Mouse (Mus musculus): Measurements from ENCODE around the gene Zic5. TPM values are rescaled to one million over a fixed set of nuclear protein-coding genes. Genes with fewer than 3 reads are reported as not detected.
"Not testable (repeated sequence)": the region's sequence is repeated elsewhere in the genome, so short reads cannot be mapped to it uniquely, and the experiment has no call there.

Gene Zic5
- polyA plus RNA-seq, 1 experiment from 2014 or later, result 11.6 TPM

- peak overlapping the region; percentile 50 for H3K4me2 ChIP-seq (replicated peaks)
- peaks cover 80% of the 10 kb centered on the region for H3K27me3 ChIP-seq (ENCODE audit: control insufficient read depth, insufficient read depth, low read length)
- H3K4me3 ChIP-seq (replicated peaks; ENCODE audit: low read length), result peak overlapping the region; percentile 14; the same call in 1 of the 2 replicates
- H3K4me1 ChIP-seq (replicated peaks; ENCODE audit: control insufficient read depth, insufficient read depth, low read length), result peaks cover 7% of the 10 kb centered on the region; the same call in 1 of the 2 replicates
- H3K9me3 ChIP-seq (ENCODE audit: control insufficient read depth, low read length), result no peaks in the 10 kb centered on the region
- H3K36me3 ChIP-seq (replicated peaks; ENCODE audit: control insufficient read depth, insufficient read depth), result no peaks in the 10 kb centered on the region
- 3% methylated on average over 28 of the region's 28 CpGs for WGBS
- ATAC-seq (ENCODE audit: low FRiP score) (no peak), DNase-seq (ENCODE audit: low spot score) (peak; percentile 41)
- peak overlapping the region; percentile 74 for H3K27ac ChIP-seq
- H3K9ac ChIP-seq, result peak overlapping the region; percentile 49
Observed at GRCm38 (mm10) chr14:122468971-122469755, 3.7 kb upstream of the Zic5 start.

- Histone ChIP-seq H3K9me3 (ENCODE audit: control insufficient read depth, low read length) (no peaks in the 10 kb centered on the region), H3K4me3 (replicated peaks; ENCODE audit: low read length) (0 out of 2 replicates have a peak overlapping the region, but pooled peaks have one; percentile 2), H3K36me3 (replicated peaks; ENCODE audit: control insufficient read depth, insufficient read depth) (no peaks in the 10 kb centered on the region), H3K4me1 (replicated peaks; ENCODE audit: control insufficient read depth, insufficient read depth, low read length) (peaks cover 12% of the 10 kb centered on the region; the same call in 1 of the 2 replicates), H3K27ac (peak overlapping the region; percentile 74), H3K27me3 (ENCODE audit: control insufficient read depth, insufficient read depth, low read length) (peaks cover 83% of the 10 kb centered on the region), H3K9ac (peak overlapping the region; percentile 49), H3K4me2 (replicated peaks) (peak overlapping the region; percentile 50)
- WGBS, result 9% methylated on average over 23 of the region's 23 CpGs
- DNase-seq (ENCODE audit: low spot score) (peak; percentile 38), ATAC-seq (ENCODE audit: low FRiP score) (no peak)
Observed at GRCm38 (mm10) chr14:122467926-122468841, 2.7 kb upstream of the Zic5 start.

DNA sequence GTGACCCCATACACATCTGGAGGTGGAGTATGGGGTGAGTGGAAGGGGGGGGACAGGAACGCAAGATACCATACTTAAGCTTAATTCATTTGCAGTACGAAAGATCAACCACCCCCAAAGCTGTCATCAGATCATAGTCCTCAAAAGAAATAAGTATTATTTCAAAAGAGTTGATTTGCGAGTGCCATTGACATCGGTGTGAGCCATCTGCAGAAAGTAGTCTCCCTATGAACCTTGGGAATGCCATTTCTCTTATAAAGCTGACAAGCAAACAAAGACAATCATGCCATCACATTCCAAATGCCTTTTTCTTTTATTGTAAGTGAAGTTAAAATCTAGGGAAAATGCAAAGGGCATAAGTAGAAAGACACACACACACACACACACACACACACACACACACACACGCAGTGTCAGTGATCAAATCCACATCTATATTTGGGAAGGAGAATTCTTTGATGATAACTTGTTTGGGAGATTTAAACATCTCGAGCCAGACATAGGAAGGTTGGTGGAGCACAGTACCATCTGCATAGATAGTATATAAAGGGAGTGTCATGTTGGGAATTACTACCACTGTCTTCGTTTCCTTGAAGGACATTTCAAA lies 1.4 kb upstream of the Zic5 start:
- Histone ChIP-seq H3K27me3 (ENCODE audit: control insufficient read depth, insufficient read depth, low read length) (peaks cover 92% of the 10 kb centered on the region), H3K4me2 (replicated peaks) (peak overlapping the region; percentile 64), H3K27ac (no peak overlapping the region), H3K9me3 (ENCODE audit: control insufficient read depth, low read length) (no peaks in the 10 kb centered on the region), H3K9ac (no peak overlapping the region), H3K4me3 (replicated peaks; ENCODE audit: low read length) (no peak overlapping the region), H3K4me1 (replicated peaks; ENCODE audit: control insufficient read depth, insufficient read depth, low read length) (peaks cover 12% of the 10 kb centered on the region; the same call in 1 of the 2 replicates), H3K36me3 (replicated peaks; ENCODE audit: control insufficient read depth, insufficient read depth) (no peaks in the 10 kb centered on the region)
- ATAC-seq (ENCODE audit: low FRiP score), result no peak
- DNase-seq (ENCODE audit: low spot score), result no peak
- WGBS, result 38% methylated on average over 7 of the region's 7 CpGs

- Histone ChIP-seq H3K4me2 (replicated peaks) (peak overlapping the region; percentile 64), H3K9me3 (ENCODE audit: control insufficient read depth, low read length) (no peaks in the 10 kb centered on the region), H3K4me1 (replicated peaks; ENCODE audit: control insufficient read depth, insufficient read depth, low read length) (peaks cover 12% of the 10 kb centered on the region; the same call in 1 of the 2 replicates), H3K27me3 (ENCODE audit: control insufficient read depth, insufficient read depth, low read length) (peaks cover 92% of the 10 kb centered on the region), H3K9ac (no peak overlapping the region), H3K36me3 (replicated peaks; ENCODE audit: control insufficient read depth, insufficient read depth) (no peaks in the 10 kb centered on the region), H3K4me3 (replicated peaks; ENCODE audit: low read length) (peak overlapping the region; percentile 48), H3K27ac (peak overlapping the region; percentile 26; the same call in 1 of the 2 replicates)
- ATAC-seq (ENCODE audit: low FRiP score), result no peak; the same call in 1 of the 2 replicates
- no peak for DNase-seq (ENCODE audit: low spot score)
- 23% methylated on average over 13 of the region's 13 CpGs for WGBS
Observed at GRCm38 (mm10) chr14:122465931-122466490, 534 bp upstream of the Zic5 start.

DNA sequence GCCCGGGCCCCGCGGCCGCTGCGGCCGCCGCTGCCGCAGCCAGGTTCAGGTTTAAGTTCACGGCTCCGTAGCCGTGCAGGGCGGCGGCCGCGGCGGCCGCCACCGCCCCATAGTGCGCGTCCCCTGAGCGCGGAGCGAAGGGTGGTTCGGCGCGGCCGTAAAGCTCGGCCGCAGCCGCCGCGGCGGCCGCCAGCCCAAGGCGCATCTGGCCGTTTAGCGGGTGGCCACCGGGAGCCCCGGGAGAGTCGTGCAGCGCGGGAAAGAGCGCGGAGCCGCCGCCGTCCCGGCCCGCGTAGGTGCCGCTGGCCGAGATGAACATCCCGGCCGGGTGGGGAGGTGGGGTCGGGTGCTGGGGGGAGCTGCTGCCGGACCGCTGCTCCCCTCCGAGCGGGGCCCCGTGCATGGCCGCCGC lies 1.1 kb downstream of the Zic5 start:
- Histone ChIP-seq H3K4me2 (replicated peaks) (peak overlapping the region; percentile 64), H3K27ac (peak overlapping the region; percentile 90), H3K27me3 (ENCODE audit: control insufficient read depth, insufficient read depth, low read length) (peaks cover 88% of the 10 kb centered on the region), H3K36me3 (replicated peaks; ENCODE audit: control insufficient read depth, insufficient read depth) (no peaks in the 10 kb centered on the region), H3K4me1 (replicated peaks; ENCODE audit: control insufficient read depth, insufficient read depth, low read length) (peaks cover 12% of the 10 kb centered on the region; the same call in 1 of the 2 replicates), H3K9me3 (ENCODE audit: control insufficient read depth, low read length) (no peaks in the 10 kb centered on the region), H3K9ac (peak overlapping the region; percentile 74), H3K4me3 (replicated peaks; ENCODE audit: low read length) (peak overlapping the region; percentile 48)
- under 1% methylated on average over 41 of the region's 62 CpGs for WGBS
- peak; percentile 13 for ATAC-seq (ENCODE audit: low FRiP score)
- DNase-seq (ENCODE audit: low spot score), result no peak

- ATAC-seq (ENCODE audit: low FRiP score) (peak; percentile 18; the same call in 1 of the 2 replicates), DNase-seq (ENCODE audit: low spot score) (peak; percentile 30)
- Histone ChIP-seq H3K27ac (peak overlapping the region; percentile 90), H3K4me3 (replicated peaks; ENCODE audit: low read length) (peak overlapping the region; percentile 48), H3K9ac (peak overlapping the region; percentile 74), H3K4me1 (replicated peaks; ENCODE audit: control insufficient read depth, insufficient read depth, low read length) (peaks cover 12% of the 10 kb centered on the region; the same call in 1 of the 2 replicates), H3K4me2 (replicated peaks) (peak overlapping the region; percentile 64), H3K27me3 (ENCODE audit: control insufficient read depth, insufficient read depth, low read length) (peaks cover 82% of the 10 kb centered on the region)
- H3K9me3 ChIP-seq (ENCODE audit: control insufficient read depth, low read length); H3K36me3 ChIP-seq (replicated peaks; ENCODE audit: control insufficient read depth, insufficient read depth): not testable (repeated sequence)
- under 1% methylated on average over 42 of the region's 58 CpGs for WGBS
Observed at GRCm38 (mm10) chr14:122463734-122464341, 1.6 kb downstream of the Zic5 start.

DNA sequence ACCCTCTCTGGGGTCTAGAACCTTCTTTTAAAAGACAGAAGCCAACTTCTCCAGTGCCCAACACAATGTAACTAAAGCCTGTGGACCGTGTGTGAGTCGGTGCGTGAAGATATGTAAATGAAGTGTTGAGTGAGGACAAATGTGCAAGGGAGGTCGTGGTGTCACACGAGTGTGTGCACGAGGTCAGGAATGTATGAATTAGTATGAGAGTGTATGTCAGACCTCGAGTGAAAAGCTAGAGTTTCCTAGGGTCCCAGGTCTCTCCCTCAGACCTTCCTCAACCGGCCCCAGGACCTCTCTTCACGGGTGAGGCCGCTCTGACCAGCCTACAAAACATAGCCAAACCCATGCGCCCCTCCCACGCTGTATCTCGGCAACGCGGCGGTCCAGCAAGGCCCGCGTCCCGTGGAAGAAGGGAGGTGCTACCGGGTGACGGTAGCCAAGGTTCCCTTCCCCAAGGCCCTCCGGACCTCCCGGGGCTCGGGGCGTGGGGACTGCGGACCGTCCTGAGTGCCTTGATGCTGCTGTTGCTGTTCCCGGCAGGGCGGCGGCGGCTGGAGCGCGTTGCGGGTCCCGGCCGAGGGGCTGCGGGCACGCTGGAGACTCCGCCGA lies 2.3 kb downstream of the Zic5 start:
- no peak for ATAC-seq (ENCODE audit: low FRiP score)
- peak overlapping the region; percentile 74 for H3K9ac ChIP-seq
- H3K9me3 ChIP-seq (ENCODE audit: control insufficient read depth, low read length), result no peaks in the 10 kb centered on the region
- peak overlapping the region; percentile 90 for H3K27ac ChIP-seq
- WGBS, result 1% methylated on average over 40 of the region's 40 CpGs
- peak; percentile 24 for DNase-seq (ENCODE audit: low spot score)
- H3K36me3 ChIP-seq (replicated peaks; ENCODE audit: control insufficient read depth, insufficient read depth), result no peaks in the 10 kb centered on the region
- peaks cover 12% of the 10 kb centered on the region; the same call in 1 of the 2 replicates for H3K4me1 ChIP-seq (replicated peaks; ENCODE audit: control insufficient read depth, insufficient read depth, low read length)
- peak overlapping the region; percentile 64 for H3K4me2 ChIP-seq (replicated peaks)
- peaks cover 80% of the 10 kb centered on the region for H3K27me3 ChIP-seq (ENCODE audit: control insufficient read depth, insufficient read depth, low read length)
- peak overlapping the region; percentile 48 for H3K4me3 ChIP-seq (replicated peaks; ENCODE audit: low read length)

DNA sequence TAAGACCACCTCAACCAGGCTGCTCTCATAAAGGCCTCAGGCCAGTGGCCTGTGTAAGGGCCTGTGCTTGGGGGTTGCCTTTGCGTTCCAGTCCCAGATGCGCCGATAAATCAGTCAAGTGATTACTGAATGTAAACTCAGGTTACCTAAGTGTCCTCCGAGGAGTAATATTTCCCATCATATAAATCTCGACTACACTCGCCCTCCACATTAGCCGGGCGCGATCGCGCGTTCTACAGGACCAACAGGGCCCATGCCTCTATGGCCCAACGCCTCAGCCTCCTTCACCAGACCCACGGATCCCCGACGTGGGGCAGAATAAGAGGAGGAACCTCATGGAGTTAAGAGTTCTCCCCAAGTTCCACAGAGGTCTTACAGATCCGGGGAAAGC lies 2.8 kb downstream of the Zic5 start:
- H3K9me3 ChIP-seq (ENCODE audit: control insufficient read depth, low read length), result no peaks in the 10 kb centered on the region
- H3K4me3 ChIP-seq (replicated peaks; ENCODE audit: low read length), result peak overlapping the region; percentile 48
- peak overlapping the region; percentile 64 for H3K4me2 ChIP-seq (replicated peaks)
- H3K9ac ChIP-seq, result peak overlapping the region; percentile 74
- H3K27ac ChIP-seq, result peak overlapping the region; percentile 90
- no peaks in the 10 kb centered on the region for H3K36me3 ChIP-seq (replicated peaks; ENCODE audit: control insufficient read depth, insufficient read depth)
- ATAC-seq (ENCODE audit: low FRiP score), result no peak
- H3K4me1 ChIP-seq (replicated peaks; ENCODE audit: control insufficient read depth, insufficient read depth, low read length), result peaks cover 12% of the 10 kb centered on the region; the same call in 1 of the 2 replicates
- DNase-seq (ENCODE audit: low spot score), result peak; percentile 24
- H3K27me3 ChIP-seq (ENCODE audit: control insufficient read depth, insufficient read depth, low read length), result peaks cover 75% of the 10 kb centered on the region
- WGBS, result 7% methylated on average over 17 of the region's 17 CpGs
